Mouse (Mus musculus): Measurements from ENCODE around the gene Cd52. TPM values are rescaled to one million over a fixed set of nuclear protein-coding genes. Genes with fewer than 3 reads are reported as not detected.
A peak's percentile ranks its signal among the peaks of the same experiment; 100 is the strongest.

Gene Cd52
- polyA plus RNA-seq, 1 experiment from 2014 or later: 28.4 TPM

DNA sequence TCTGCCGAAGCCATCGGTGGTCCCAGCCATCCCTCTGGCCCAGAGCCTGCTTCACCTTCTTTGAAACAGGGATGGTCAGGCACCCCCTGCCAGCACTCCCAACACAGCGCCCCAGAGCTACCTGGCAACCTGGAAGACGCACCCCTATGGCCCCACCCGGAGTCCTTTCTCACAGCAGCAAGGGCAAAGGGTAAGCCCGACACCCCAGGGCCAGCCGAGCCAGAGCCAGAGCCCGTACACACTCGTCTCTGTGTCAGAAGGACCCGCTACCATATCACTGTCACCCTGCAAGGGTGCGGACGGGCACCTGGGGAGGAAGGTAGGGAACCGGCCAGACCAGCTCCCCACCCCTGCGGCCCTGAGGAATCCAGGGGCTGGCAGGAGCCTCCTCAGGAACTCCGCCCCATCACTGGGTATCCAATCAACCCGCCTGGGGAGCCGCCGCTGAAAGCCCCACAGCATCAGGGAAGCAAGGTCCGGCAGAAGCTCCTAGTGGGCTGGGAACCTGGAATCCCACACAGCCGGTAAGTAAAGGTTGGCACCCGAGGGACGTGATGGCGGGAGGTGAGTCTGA lies 29.4 kb downstream of the Cd52 start:
- H3K27ac ChIP-seq (ENCODE audit: low read length): peak overlapping the region; percentile 74
- peak overlapping the region; percentile 66 for H3K9ac ChIP-seq (ENCODE audit: low read depth, low read length)
- WGBS: 14% methylated on average over 23 of the region's 23 CpGs

DNA sequence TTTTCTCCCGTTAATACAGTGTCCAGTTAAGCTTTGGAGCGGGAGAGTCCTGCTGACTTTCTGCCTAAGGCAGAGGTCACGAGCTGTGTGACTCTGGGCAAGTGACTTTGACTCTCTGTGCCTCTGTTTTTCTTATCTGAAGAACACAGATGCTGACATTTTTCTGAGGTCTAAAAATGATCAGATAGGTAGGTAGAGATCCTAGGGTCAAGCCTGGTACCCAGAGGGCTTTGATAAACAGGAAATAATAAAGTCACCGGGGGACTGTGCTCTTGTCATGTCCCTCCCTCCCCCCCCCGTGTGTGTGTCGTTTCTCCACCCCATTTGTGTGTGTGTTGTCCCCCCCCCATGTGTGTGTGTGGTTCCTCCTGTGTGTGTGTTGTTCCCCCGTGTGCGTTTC lies 32.3 kb downstream of the Cd52 start:
- Histone ChIP-seq H3K27ac (ENCODE audit: low read length) (peak overlapping the region; percentile 88), H3K36me3 (ENCODE audit: control insufficient read depth, insufficient read depth, low read length) (no peaks in the 10 kb centered on the region), H3K4me2 (ENCODE audit: low read depth, low read length) (peak overlapping the region; percentile 16; the same call in 1 of the 2 replicates), H3K4me1 (ENCODE audit: control insufficient read depth, insufficient read depth, low read length) (peaks cover 30% of the 10 kb centered on the region), H3K9ac (ENCODE audit: low read depth, low read length) (no peak overlapping the region), H3K27me3 (replicated peaks; ENCODE audit: control insufficient read depth, insufficient read depth, low read length) (no peaks in the 10 kb centered on the region), H3K9me3 (ENCODE audit: control insufficient read depth, low read length) (no peaks in the 10 kb centered on the region), H3K4me3 (ENCODE audit: low read length) (no peak overlapping the region)
- no peak for ATAC-seq
- 65% methylated on average over 8 of the region's 8 CpGs for WGBS

More for the DNA sequence above, 29.4 kb downstream of the Cd52 start:
- peak overlapping the region; percentile 46 for H3K4me3 ChIP-seq (ENCODE audit: low read length)
- H3K27me3 ChIP-seq (replicated peaks; ENCODE audit: control insufficient read depth, insufficient read depth, low read length): no peaks in the 10 kb centered on the region
- H3K9me3 ChIP-seq (ENCODE audit: control insufficient read depth, low read length): no peaks in the 10 kb centered on the region
- peaks cover 28% of the 10 kb centered on the region for H3K4me1 ChIP-seq (ENCODE audit: control insufficient read depth, insufficient read depth, low read length)
- no peaks in the 10 kb centered on the region for H3K36me3 ChIP-seq (ENCODE audit: control insufficient read depth, insufficient read depth, low read length)
- ATAC-seq: peak; percentile 20
- peak overlapping the region; percentile 49 for H3K4me2 ChIP-seq (ENCODE audit: low read depth, low read length)

DNA sequence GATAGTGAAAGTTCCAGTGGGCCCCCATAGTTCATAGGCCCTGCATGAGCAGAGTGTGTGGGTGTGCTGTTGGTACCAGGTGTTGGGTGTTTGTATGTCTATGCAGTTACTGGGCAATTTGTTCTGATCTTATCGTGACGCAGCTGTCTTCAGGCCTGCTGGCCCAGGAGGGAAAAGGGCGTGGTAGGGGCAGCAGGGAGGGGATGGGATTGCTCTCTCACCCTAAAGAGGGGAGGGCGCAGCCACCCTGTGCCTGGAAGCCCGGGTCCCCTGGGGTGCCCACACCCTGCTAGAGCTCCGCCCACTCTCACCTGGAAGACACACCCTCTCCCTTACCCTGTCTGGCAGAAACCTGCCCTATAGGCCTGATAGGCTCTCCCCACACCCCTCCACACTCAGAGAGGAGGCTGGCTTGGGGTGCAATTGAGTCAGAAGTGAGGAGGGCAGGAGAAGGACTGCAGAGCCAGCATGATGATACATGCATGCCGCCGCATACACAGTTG lies 32.9 kb downstream of the Cd52 start:
- Histone ChIP-seq H3K27me3 (replicated peaks; ENCODE audit: control insufficient read depth, insufficient read depth, low read length) (no peaks in the 10 kb centered on the region), H3K4me1 (ENCODE audit: control insufficient read depth, insufficient read depth, low read length) (peaks cover 29% of the 10 kb centered on the region), H3K4me3 (ENCODE audit: low read length) (no peak overlapping the region), H3K9ac (ENCODE audit: low read depth, low read length) (peak overlapping the region; percentile 27; the same call in 1 of the 2 replicates), H3K27ac (ENCODE audit: low read length) (peak overlapping the region; percentile 88), H3K9me3 (ENCODE audit: control insufficient read depth, low read length) (no peaks in the 10 kb centered on the region), H3K36me3 (ENCODE audit: control insufficient read depth, insufficient read depth, low read length) (no peaks in the 10 kb centered on the region), H3K4me2 (ENCODE audit: low read depth, low read length) (peak overlapping the region; percentile 17; the same call in 1 of the 2 replicates)
- peak; percentile 91 for ATAC-seq
- 35% methylated on average over 8 of the region's 8 CpGs for WGBS

DNA sequence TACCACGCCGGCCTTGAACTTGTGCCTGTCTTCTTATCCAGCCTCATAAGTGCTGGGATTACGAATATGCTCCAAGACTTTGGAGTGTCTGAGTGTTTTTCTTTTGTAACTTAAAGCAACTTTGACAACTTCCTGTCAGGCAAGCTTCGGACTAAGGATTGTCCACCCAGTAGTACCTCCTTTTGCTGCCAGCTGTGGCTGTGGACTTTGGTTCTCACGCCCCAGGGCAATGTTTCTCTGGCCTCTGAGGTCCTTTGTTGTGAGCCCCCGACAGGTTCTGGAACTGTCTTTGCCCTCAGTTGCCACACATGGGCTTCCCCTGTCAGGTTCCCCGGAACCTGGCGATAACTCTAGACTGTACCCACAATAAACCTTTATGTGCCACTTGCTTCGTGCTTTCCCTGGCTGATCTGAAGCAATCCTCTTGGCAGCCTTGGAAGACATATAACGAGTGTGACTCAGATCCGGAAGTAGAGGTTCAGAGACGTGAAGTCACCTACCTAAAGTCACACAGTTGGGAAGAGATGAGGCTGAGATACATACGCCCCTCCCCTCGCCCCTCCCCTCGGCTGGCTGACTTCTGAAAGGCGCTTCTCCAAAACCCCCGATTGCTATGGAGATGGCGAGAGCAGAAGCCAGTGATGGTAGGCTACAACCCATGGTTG lies 33.6 kb downstream of the Cd52 start:
- no peaks in the 10 kb centered on the region for H3K9me3 ChIP-seq (ENCODE audit: control insufficient read depth, low read length)
- H3K27me3 ChIP-seq (replicated peaks; ENCODE audit: control insufficient read depth, insufficient read depth, low read length): no peaks in the 10 kb centered on the region
- ATAC-seq: peak; percentile 54
- WGBS: 42% methylated on average over 18 of the region's 18 CpGs
- peak overlapping the region; percentile 88 for H3K27ac ChIP-seq (ENCODE audit: low read length)
- 0 out of 2 replicates have a peak overlapping the region, but pooled peaks have one; percentile 17 for H3K4me2 ChIP-seq (ENCODE audit: low read depth, low read length)
- no peaks in the 10 kb centered on the region for H3K36me3 ChIP-seq (ENCODE audit: control insufficient read depth, insufficient read depth, low read length)
- peaks cover 29% of the 10 kb centered on the region for H3K4me1 ChIP-seq (ENCODE audit: control insufficient read depth, insufficient read depth, low read length)
- H3K9ac ChIP-seq (ENCODE audit: low read depth, low read length): peak overlapping the region; percentile 27; the same call in 1 of the 2 replicates
- no peak overlapping the region for H3K4me3 ChIP-seq (ENCODE audit: low read length)

DNA sequence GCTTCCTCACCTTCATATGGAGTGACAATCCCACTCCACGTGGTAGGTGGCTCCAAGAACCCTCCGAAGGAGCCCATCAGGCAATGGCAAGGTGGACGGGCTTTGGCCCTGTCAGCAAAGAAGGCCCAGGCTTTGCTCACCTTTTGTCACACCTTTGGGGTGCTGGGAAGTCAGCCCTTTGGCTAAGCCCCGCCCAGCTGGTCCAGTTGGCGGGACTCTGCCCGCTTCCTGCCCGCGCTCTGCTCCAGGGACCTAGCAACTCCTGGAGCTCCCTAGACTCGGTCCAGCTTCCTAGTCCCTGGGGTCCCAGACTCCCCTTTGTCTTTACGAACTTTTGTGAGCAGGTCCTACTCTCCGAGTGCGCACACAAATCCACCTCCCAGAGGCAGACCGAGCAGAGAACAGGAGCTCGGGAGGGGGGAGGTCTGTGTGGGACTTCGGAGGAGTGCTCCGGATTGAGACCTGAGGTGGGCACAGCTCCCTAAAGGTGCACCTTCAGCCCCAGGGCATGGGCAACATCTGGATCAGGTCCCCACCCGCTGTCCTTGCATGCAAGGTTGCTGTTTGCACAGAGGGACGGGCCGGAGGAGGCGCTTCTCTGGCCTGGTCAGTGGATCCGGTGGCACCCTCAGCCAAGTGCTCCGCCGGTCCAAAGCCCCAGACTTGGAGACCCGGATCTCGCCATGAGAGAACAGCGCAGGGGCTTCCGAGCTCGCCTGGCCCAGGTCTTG lies 34.6 kb downstream of the Cd52 start, which contains the start of gene Crybg2:
Crybg2 (plus strand) TSS at position 681 of the 731 bp plus-strand sequence.
- peaks cover 28% of the 10 kb centered on the region for H3K4me1 ChIP-seq (ENCODE audit: control insufficient read depth, insufficient read depth, low read length)
- 43% methylated on average over 28 of the region's 28 CpGs for WGBS
- H3K4me2 ChIP-seq (ENCODE audit: low read depth, low read length): 0 out of 2 replicates have a peak within 1 kb of the TSS, but pooled peaks have one; percentile 17
- no peak for ATAC-seq
- no peaks in the 10 kb centered on the region for H3K36me3 ChIP-seq (ENCODE audit: control insufficient read depth, insufficient read depth, low read length)
- peak within 1 kb of the TSS; percentile 88 for H3K27ac ChIP-seq (ENCODE audit: low read length)
- H3K27me3 ChIP-seq (replicated peaks; ENCODE audit: control insufficient read depth, insufficient read depth, low read length): no peaks in the 10 kb centered on the region
- no peaks in the 10 kb centered on the region for H3K9me3 ChIP-seq (ENCODE audit: control insufficient read depth, low read length)
- H3K4me3 ChIP-seq (ENCODE audit: low read length): no peak within 1 kb of the TSS
- H3K9ac ChIP-seq (ENCODE audit: low read depth, low read length): peak within 1 kb of the TSS; percentile 48; the same call in 1 of the 2 replicates

DNA sequence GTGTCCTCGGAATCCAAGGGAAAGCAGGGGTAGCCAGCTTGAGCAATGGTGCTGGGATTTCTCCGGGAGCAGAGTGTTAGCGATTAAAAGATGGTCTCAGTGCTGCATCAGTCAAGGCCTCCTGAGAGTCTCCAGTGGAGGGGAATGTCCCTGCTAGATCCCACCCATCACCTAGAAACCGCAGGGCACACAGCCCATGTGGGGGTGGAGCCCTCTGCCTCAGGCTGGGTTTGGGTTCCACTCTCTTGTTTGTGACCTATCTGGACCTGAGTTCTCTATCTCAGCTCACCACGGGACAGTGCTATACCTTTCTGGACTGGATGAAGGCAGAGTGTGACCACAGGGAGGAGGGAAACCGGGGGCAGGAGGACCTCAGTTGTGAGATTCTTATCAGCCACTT lies 36.0 kb downstream of the Cd52 start:
- no peaks in the 10 kb centered on the region for H3K27me3 ChIP-seq (replicated peaks; ENCODE audit: control insufficient read depth, insufficient read depth, low read length)
- ATAC-seq: no peak
- 84% methylated on average over 6 of the region's 6 CpGs for WGBS
- no peak overlapping the region for H3K4me2 ChIP-seq (ENCODE audit: low read depth, low read length)
- no peaks in the 10 kb centered on the region for H3K36me3 ChIP-seq (ENCODE audit: control insufficient read depth, insufficient read depth, low read length)
- no peaks in the 10 kb centered on the region for H3K9me3 ChIP-seq (ENCODE audit: control insufficient read depth, low read length)
- no peak overlapping the region for H3K9ac ChIP-seq (ENCODE audit: low read depth, low read length)
- H3K27ac ChIP-seq (ENCODE audit: low read length): no peak overlapping the region
- H3K4me1 ChIP-seq (ENCODE audit: control insufficient read depth, insufficient read depth, low read length): peaks cover 19% of the 10 kb centered on the region
- no peak overlapping the region for H3K4me3 ChIP-seq (ENCODE audit: low read length)

DNA sequence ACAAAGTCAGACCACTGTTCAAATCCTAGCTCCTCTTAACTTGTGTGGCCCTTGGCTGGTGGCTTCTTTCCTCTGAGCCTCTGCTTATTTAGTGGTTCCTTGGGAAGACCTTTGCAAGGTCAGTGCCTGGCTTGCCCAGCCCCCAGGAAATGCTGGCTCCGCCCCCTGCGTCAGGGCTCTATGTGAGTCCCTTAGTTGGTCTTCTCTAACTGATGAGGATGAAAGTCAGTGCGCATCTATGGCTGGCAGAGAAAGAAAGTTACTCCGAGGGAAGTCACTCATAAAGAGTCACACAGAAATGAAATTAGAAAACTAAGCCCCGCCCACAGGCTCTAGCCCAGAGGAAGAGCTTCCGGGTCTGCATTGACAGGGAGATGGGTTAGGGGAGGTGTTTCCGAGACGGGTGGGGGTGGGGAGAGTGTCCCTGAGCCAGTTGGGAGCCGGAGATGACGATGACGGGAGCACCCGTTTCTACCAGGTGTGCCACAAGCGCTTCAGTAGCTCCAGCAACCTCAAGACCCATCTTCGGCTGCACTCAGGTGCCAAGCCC lies 36.6 kb downstream of the Cd52 start:
- Histone ChIP-seq H3K9ac (ENCODE audit: low read depth, low read length) (no peak overlapping the region), H3K4me3 (ENCODE audit: low read length) (no peak overlapping the region), H3K36me3 (ENCODE audit: control insufficient read depth, insufficient read depth, low read length) (no peaks in the 10 kb centered on the region), H3K9me3 (ENCODE audit: control insufficient read depth, low read length) (no peaks in the 10 kb centered on the region), H3K27ac (ENCODE audit: low read length) (no peak overlapping the region), H3K4me1 (ENCODE audit: control insufficient read depth, insufficient read depth, low read length) (peaks cover 19% of the 10 kb centered on the region), H3K27me3 (replicated peaks; ENCODE audit: control insufficient read depth, insufficient read depth, low read length) (no peaks in the 10 kb centered on the region), H3K4me2 (ENCODE audit: low read depth, low read length) (peak overlapping the region; percentile 1; the same call in 1 of the 2 replicates)
- 29% methylated on average over 14 of the region's 14 CpGs for WGBS
- no peak for ATAC-seq

DNA sequence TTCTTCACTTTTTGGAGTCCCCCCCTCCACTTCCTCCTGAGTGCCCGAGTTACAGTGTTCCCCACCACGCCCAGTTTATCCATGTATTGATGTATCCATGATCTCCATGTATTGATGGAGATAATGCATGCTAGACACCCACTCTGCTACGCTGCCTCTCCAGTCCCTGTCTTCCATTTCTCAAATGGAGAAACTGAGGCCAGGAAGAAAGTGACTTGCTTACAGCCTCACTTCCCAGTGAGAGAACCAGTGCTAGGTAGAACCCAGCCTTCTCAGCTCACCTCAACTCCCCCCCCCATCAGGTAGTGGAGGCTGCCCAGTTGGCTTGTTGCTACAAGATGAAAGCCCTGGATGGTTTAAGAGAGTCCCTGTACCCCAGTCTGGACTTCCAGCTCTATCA lies 41.3 kb downstream of the Cd52 start, which contains the start of gene Zfp683:
Zfp683 (plus strand) TSS at position 301 of the 400 bp plus-strand sequence.
- ATAC-seq: no peak
- Histone ChIP-seq H3K9ac (ENCODE audit: low read depth, low read length) (0 out of 2 replicates have a peak within 1 kb of the TSS, but pooled peaks have one; percentile 24), H3K4me3 (ENCODE audit: low read length) (no peak within 1 kb of the TSS), H3K9me3 (ENCODE audit: control insufficient read depth, low read length) (no peaks in the 10 kb centered on the region), H3K36me3 (ENCODE audit: control insufficient read depth, insufficient read depth, low read length) (no peaks in the 10 kb centered on the region), H3K27ac (ENCODE audit: low read length) (no peak within 1 kb of the TSS), H3K4me1 (ENCODE audit: control insufficient read depth, insufficient read depth, low read length) (peaks cover 6% of the 10 kb centered on the region), H3K27me3 (replicated peaks; ENCODE audit: control insufficient read depth, insufficient read depth, low read length) (no peaks in the 10 kb centered on the region), H3K4me2 (ENCODE audit: low read depth, low read length) (no peak within 1 kb of the TSS)
- WGBS: 76% methylated on average over 3 of the region's 3 CpGs

DNA sequence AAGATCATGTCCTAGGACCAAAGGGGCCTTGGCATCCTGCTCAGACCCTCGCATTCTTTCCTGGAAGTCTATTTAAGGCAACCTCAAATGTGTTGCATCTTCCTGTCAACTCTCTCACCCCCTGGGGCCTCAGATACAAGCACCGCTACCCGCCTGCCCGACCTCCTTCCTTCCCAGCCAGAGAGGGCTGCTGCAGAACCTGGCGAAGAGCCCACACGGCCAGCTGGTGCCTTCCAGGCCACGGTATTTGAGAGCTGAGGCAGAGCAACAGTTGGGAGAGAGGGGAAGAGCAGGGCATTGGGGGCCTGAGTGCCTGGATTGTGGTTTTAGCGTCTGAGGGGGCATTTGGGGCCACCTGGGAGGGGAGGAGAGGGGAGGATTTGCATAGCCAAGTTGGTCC lies 42.3 kb downstream of the Cd52 start:
- Histone ChIP-seq H3K27ac (ENCODE audit: low read length) (no peak overlapping the region), H3K4me3 (ENCODE audit: low read length) (no peak overlapping the region), H3K36me3 (ENCODE audit: control insufficient read depth, insufficient read depth, low read length) (no peaks in the 10 kb centered on the region), H3K4me2 (ENCODE audit: low read depth, low read length) (no peak overlapping the region), H3K27me3 (replicated peaks; ENCODE audit: control insufficient read depth, insufficient read depth, low read length) (no peaks in the 10 kb centered on the region), H3K4me1 (ENCODE audit: control insufficient read depth, insufficient read depth, low read length) (peaks cover 6% of the 10 kb centered on the region), H3K9ac (ENCODE audit: low read depth, low read length) (0 out of 2 replicates have a peak overlapping the region, but pooled peaks have one; percentile 24), H3K9me3 (ENCODE audit: control insufficient read depth, low read length) (no peaks in the 10 kb centered on the region)
- ATAC-seq: no peak; the same call in 1 of the 2 replicates
- 26% methylated on average over 8 of the region's 8 CpGs for WGBS

Measured in intestine, embryonic 16.5 days (tissue).